Mouse (Mus musculus): ENCODE measurements around the gene Ppp1r2. TPM values are rescaled to one million over a fixed set of nuclear protein-coding genes. Genes with fewer than 3 reads are reported as not detected.
A peak's percentile ranks its signal among the peaks of the same experiment; 100 is the strongest.

Gene Ppp1r2
- total and polyA plus RNA-seq, 2 experiments = 11.5 to 15.9 TPM

DNA sequence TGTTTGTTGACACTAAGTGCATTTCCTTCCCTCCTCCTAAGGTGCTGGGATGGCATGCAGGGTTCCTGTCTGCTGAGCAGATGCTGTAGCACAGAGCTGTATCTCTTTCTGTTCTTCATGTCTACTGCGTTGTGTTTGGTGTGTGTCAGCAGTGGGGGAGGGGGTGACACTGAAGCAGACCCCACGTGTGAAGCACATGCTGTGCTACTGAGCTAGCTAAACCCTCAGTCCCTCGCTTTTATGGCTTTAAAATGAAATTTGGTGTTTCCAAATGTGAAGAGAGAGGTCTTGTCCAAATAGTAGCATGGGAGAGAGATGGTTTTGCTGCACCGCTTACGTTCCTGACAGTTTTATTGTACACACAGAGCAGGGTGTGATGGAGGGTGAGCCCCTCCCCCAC, 43.5 kb downstream of the Ppp1r2 start:
- no peak for DNase-seq (ENCODE audit: extremely low read depth, low read depth, low spot score)
- no peak overlapping the region for H3K4me3 ChIP-seq (ENCODE audit: insufficient read depth, low read depth, low read length)
- 89% methylated on average over 5 of the region's 5 CpGs for WGBS

DNA sequence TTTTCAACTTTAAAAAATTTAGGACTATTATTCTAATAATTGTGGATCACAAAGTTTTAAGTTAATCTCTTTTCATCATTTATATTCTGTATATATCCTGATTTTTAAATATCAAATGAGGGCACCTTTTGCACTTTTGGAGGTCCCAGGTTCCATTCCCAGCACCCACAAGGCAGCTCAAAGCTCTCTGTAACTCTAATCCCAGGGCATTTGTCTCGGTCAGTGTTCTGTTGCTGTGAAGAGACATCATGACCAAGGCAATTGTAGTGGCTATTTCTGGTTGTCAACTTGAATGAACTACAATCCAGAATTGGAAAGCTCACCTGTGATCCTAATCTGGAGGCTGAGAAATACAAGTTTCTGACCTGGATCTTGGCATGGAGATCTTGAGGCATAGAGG, 47.3 kb downstream of the Ppp1r2 start:
- Histone ChIP-seq H3K27ac (replicated peaks; ENCODE audit: insufficient read depth, low read depth, low read length) (no peak overlapping the region), H3K9ac (ENCODE audit: low read depth, low read length) (no peak overlapping the region), H3K4me3 (ENCODE audit: insufficient read depth, low read depth, low read length) (no peak overlapping the region), H3K27me3 (ENCODE audit: control insufficient read depth, insufficient read depth, low read length) (no peaks in the 10 kb centered on the region), H3K79me2 (ENCODE audit: control insufficient read depth, insufficient read depth, low read length) (no peaks in the 10 kb centered on the region), H3K4me1 (ENCODE audit: control insufficient read depth, insufficient read depth, low read length) (no peaks in the 10 kb centered on the region), H3K36me3 (ENCODE audit: control insufficient read depth, insufficient read depth, low read length) (no peaks in the 10 kb centered on the region)
- WGBS = 91% methylated on average over 1 of the region's 1 CpGs
- no peak for DNase-seq (ENCODE audit: extremely low read depth, low read depth, low spot score)
- no peak for TF ChIP-seq CTCF (IDR thresholded peaks at IDR 0.05; ENCODE audit: low read depth, low read length)
- TF ChIP-seq POLR2A (IDR thresholded peaks at IDR 0.05; ENCODE audit: extremely low read depth, insufficient read depth, low read length) = no peak

More for the DNA sequence above, 43.5 kb downstream of the Ppp1r2 start:
- Histone ChIP-seq H3K27me3 (ENCODE audit: control insufficient read depth, insufficient read depth, low read length) (no peaks in the 10 kb centered on the region), H3K79me2 (ENCODE audit: control insufficient read depth, insufficient read depth, low read length) (no peaks in the 10 kb centered on the region), H3K36me3 (ENCODE audit: control insufficient read depth, insufficient read depth, low read length) (no peaks in the 10 kb centered on the region), H3K4me1 (ENCODE audit: control insufficient read depth, insufficient read depth, low read length) (no peaks in the 10 kb centered on the region), H3K27ac (replicated peaks; ENCODE audit: insufficient read depth, low read depth, low read length) (no peak overlapping the region), H3K9ac (ENCODE audit: low read depth, low read length) (no peak overlapping the region)
- TF ChIP-seq CTCF (IDR thresholded peaks at IDR 0.05; ENCODE audit: low read depth, low read length) (no peak), POLR2A (IDR thresholded peaks at IDR 0.05; ENCODE audit: extremely low read depth, insufficient read depth, low read length) (no peak)

- no peak for DNase-seq (ENCODE audit: extremely low read depth, low read depth, low spot score)
- Histone ChIP-seq H3K79me2 (ENCODE audit: control insufficient read depth, insufficient read depth, low read length) (no peaks in the 10 kb centered on the region), H3K4me1 (ENCODE audit: control insufficient read depth, insufficient read depth, low read length) (no peaks in the 10 kb centered on the region), H3K27ac (replicated peaks; ENCODE audit: insufficient read depth, low read depth, low read length) (no peak overlapping the region), H3K9ac (ENCODE audit: low read depth, low read length) (no peak overlapping the region), H3K36me3 (ENCODE audit: control insufficient read depth, insufficient read depth, low read length) (no peaks in the 10 kb centered on the region), H3K4me3 (ENCODE audit: insufficient read depth, low read depth, low read length) (no peak overlapping the region), H3K27me3 (ENCODE audit: control insufficient read depth, insufficient read depth, low read length) (no peaks in the 10 kb centered on the region)
- TF ChIP-seq POLR2A (IDR thresholded peaks at IDR 0.05; ENCODE audit: extremely low read depth, insufficient read depth, low read length) (no peak), CTCF (IDR thresholded peaks at IDR 0.05; ENCODE audit: low read depth, low read length) (no peak)
- WGBS = 96% methylated on average over 4 of the region's 4 CpGs
Measured at GRCm38 (mm10) chr16:31215271-31215670, 59.8 kb downstream of the Ppp1r2 start.

DNA sequence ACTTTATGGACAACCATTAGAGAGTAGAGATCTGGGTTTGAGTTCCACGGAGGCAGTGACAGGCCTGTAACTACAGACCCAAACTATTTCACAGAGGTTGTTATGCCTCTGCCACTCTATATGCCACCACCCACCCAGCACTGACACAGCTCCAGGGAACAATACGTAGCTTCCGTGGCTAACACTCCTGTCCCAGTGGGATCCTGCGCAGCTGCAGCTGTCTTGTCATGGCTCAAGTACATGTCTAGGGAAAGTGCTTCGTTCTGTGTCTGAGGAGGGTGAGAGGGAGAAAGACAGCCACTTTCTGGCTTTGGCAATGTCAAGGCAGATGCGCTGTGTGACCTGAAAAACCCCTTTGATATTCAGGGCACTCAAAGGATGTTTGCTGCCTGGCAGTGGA, 61.6 kb downstream of the Ppp1r2 start:
- Histone ChIP-seq H3K36me3 (ENCODE audit: control insufficient read depth, insufficient read depth, low read length) (no peaks in the 10 kb centered on the region), H3K4me1 (ENCODE audit: control insufficient read depth, insufficient read depth, low read length) (no peaks in the 10 kb centered on the region), H3K79me2 (ENCODE audit: control insufficient read depth, insufficient read depth, low read length) (no peaks in the 10 kb centered on the region), H3K9ac (ENCODE audit: low read depth, low read length) (no peak overlapping the region), H3K27me3 (ENCODE audit: control insufficient read depth, insufficient read depth, low read length) (no peaks in the 10 kb centered on the region), H3K4me3 (ENCODE audit: insufficient read depth, low read depth, low read length) (no peak overlapping the region), H3K27ac (replicated peaks; ENCODE audit: insufficient read depth, low read depth, low read length) (no peak overlapping the region)
- no peak for TF ChIP-seq POLR2A (IDR thresholded peaks at IDR 0.05; ENCODE audit: extremely low read depth, insufficient read depth, low read length)
- no peak for TF ChIP-seq CTCF (IDR thresholded peaks at IDR 0.05; ENCODE audit: low read depth, low read length)
- no peak for DNase-seq (ENCODE audit: extremely low read depth, low read depth, low spot score)
- WGBS = 96% methylated on average over 6 of the region's 6 CpGs

DNA sequence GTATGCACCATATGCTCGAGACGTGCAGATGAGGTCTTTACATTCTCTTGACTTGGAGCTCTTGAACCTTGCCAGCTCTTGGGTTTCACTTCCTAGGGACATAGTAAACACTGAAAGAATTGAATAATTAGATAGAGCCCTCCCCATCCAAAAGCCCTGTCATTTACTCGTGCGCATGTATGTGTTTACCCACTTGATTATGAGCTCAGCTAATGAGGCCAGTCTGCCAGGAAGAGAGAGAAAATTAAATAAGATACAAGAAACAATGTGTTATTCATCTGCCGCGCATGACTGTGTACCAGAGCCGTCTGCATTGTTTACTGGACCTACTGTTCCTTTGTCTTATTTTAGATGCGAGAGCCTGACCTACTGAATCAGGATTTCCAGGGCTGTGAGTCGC, 63.6 kb downstream of the Ppp1r2 start:
- no peaks in the 10 kb centered on the region for H3K27me3 ChIP-seq (ENCODE audit: control insufficient read depth, insufficient read depth, low read length)
- H3K4me1 ChIP-seq (ENCODE audit: control insufficient read depth, insufficient read depth, low read length) = no peaks in the 10 kb centered on the region
- TF ChIP-seq POLR2A (IDR thresholded peaks at IDR 0.05; ENCODE audit: extremely low read depth, insufficient read depth, low read length) = no peak
- TF ChIP-seq CTCF (IDR thresholded peaks at IDR 0.05; ENCODE audit: low read depth, low read length) = no peak
- WGBS = 77% methylated on average over 9 of the region's 9 CpGs
- H3K79me2 ChIP-seq (ENCODE audit: control insufficient read depth, insufficient read depth, low read length) = no peaks in the 10 kb centered on the region
- no peak for DNase-seq (ENCODE audit: extremely low read depth, low read depth, low spot score)
- no peak overlapping the region for H3K9ac ChIP-seq (ENCODE audit: low read depth, low read length)
- no peak overlapping the region for H3K4me3 ChIP-seq (ENCODE audit: insufficient read depth, low read depth, low read length)
- H3K27ac ChIP-seq (replicated peaks; ENCODE audit: insufficient read depth, low read depth, low read length) = no peak overlapping the region; the same call in 1 of the 2 replicates
- H3K36me3 ChIP-seq (ENCODE audit: control insufficient read depth, insufficient read depth, low read length) = no peaks in the 10 kb centered on the region

DNA sequence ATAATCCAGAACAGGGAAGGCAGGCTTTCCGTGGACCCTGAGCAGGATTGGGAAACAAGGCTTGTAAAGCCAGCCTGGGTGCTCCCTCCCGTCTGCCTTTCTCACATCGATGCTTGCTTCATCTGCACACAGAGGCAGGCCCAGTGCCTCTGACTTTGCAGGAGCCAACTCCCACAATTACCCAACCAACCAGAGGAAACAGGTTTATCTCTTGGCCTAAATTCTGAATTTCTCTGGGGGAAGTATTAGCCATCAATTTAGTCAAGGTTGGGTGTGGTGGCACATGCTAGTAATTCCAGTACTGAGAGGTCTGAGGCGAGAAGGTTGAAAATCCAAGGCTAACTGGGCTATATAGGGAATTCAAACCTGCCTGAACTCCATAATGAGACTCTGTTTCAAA, 64.6 kb downstream of the Ppp1r2 start:
- H3K27me3 ChIP-seq (ENCODE audit: control insufficient read depth, insufficient read depth, low read length) = no peaks in the 10 kb centered on the region
- H3K27ac ChIP-seq (replicated peaks; ENCODE audit: insufficient read depth, low read depth, low read length) = no peak overlapping the region
- peak; percentile 39 for DNase-seq (ENCODE audit: extremely low read depth, low read depth, low spot score)
- H3K4me1 ChIP-seq (ENCODE audit: control insufficient read depth, insufficient read depth, low read length) = no peaks in the 10 kb centered on the region
- 27% methylated on average over 4 of the region's 4 CpGs for WGBS
- no peaks in the 10 kb centered on the region for H3K79me2 ChIP-seq (ENCODE audit: control insufficient read depth, insufficient read depth, low read length)
- no peak overlapping the region for H3K9ac ChIP-seq (ENCODE audit: low read depth, low read length)
- no peak overlapping the region for H3K4me3 ChIP-seq (ENCODE audit: insufficient read depth, low read depth, low read length)
- TF ChIP-seq CTCF (IDR thresholded peaks at IDR 0.05; ENCODE audit: low read depth, low read length) (no peak), POLR2A (IDR thresholded peaks at IDR 0.05; ENCODE audit: extremely low read depth, insufficient read depth, low read length) (no peak)
- no peaks in the 10 kb centered on the region for H3K36me3 ChIP-seq (ENCODE audit: control insufficient read depth, insufficient read depth, low read length)
